Mouse (Mus musculus) testis, postnatal 10 days (tissue): ENCODE data around the gene Mettl7a3.

ENCODE experiments used
- DNase-seq: peaks from one replicate; pipeline ENCODE4 v3.0.0; 2021; ENCODE audit warnings: low spot score

Gene Mettl7a3

GRCm38 (mm10) chr15:100387544-100388223 lies 53.0 kb downstream of the Mettl7a3 start:
- DNase-seq: no peak

- DNase-seq: no peak
Measured at GRCm38 (mm10) chr15:100388224-100388835, 53.6 kb downstream of the Mettl7a3 start.

- DNase-seq: no peak
Measured at GRCm38 (mm10) chr15:100388886-100389285, 54.2 kb downstream of the Mettl7a3 start.
